Mouse (Mus musculus) R1 (cell line): ENCODE data around the gene Islr.
"Not testable (repeated sequence)": the region's sequence is repeated elsewhere in the genome, so short reads cannot be mapped to it uniquely, and the experiment has no call there.

Experiments
- DNase-seq: peaks from one replicate; pipeline ENCODE4 v3.0.0-alpha.2; 2018; ENCODE audit warnings: low read depth, low spot score

Islr gene

DNA sequence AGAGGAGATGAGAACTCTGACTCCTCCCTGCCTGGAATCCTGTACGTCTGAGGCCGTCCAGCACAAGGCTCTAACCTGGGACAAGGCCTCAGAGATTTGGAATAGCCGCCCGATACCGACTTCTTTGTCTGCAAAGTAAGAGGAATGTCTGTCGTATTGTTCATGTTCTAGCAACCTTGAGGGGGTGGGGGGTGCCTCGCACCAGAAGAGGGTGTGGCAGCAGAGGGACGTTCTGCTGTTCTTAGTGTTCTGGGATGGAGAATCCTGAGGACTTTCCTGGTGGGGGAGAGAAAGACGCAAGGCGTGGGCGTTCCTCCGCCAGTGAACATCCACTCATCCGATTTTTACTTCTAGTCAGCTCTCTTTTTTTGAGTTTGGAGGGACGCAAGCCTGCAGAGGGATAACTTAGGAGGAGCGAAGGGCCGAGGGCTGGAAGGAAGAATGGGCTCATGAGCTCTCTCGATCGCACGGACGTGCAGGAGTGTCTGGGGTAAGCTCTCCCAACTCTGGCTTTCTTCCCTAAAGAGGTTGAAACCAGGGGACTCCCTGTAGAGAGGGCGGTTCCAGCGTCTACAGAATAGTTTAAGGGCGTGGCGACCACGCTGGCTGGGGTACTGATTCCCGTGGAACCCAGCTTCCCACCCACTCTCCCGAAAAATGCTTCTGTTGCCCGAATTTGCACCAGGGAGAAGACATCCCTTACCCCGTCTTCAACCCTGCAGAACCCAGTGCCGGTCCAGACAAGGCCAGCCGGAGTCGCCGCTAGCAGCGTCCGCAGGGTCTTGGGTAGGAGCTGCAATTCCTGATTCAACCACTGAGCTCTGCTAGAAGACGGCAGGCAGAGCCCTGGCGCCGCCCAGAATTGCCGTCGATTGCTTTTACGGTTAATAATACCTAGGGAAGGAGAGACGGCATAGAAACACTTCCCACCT is at the start of gene Islr, which contains the start of gene Islr2:
Gene Islr (minus strand): TSS at position 791 of the 932 bp plus-strand sequence.
Gene Islr2 (minus strand): TSS at position 804 of the 932 bp plus-strand sequence.
- peak; percentile 96 for DNase-seq

GRCm38 (mm10) chr9:58253805-58254122 is 49.7 kb upstream of the Islr start:
- not testable (repeated sequence) for DNase-seq

DNA sequence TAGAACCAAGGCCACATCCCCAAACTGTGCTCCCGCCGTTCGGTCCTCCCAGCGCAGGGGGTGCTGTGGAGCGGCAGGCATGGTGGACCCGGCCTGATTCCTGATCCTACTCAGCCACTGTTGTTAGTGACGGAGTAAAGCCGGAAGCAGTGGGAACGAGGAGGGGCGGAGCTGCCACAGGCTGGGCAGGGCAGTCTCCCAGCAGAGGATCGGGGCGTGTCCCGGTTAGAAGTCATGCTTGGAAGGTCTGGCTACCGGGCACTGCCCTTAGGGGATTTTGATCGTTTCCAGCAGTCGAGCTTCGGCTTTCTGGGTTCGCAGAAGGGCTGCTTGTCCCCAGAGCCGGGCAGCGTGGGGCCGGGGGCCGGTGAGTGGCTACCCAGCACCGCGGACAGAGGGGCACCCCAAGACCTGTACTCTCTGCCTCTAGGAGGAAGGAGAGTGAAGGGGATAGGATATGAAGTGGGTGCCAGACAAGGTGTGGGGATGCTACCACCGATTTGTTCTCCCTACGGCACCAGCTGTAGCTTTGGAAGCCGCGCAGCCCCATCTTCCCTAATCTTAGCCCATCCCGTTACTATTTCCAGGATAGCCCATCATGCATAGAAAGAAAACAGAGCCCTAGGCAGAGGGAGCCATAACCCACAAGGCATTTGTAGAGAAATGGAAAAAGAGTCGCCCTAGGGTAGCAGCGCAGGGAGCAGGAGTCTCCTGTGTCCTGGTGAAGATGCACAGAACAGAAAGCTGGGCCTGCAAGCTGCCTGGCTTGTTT is 49.1 kb upstream of the Islr start, which contains the start of gene Stoml1:
Gene Stoml1 (plus strand): TSS at position 132 of the 772 bp plus-strand sequence.
- peak; percentile 99 for DNase-seq

DNA sequence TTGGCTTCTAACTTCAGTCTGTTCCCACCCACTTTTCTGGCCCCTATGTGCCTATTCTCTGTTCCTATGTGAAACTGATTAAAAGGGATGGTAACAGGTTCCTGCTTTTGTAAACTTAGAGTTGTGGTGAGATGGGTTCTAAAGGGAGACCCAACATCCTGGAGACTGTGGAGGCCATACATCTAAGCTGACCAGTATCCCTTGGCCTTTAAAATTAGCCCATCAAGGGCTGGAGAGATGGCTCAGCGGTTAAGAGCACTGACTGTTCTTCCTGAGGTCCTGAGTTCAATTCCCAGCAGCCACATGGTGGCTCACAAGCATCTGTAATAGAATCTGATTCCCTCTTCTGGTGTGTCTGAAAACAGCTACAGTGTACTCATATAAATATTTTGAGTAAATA is 46.6 kb upstream of the Islr start:
- DNase-seq: not testable (repeated sequence)

GRCm38 (mm10) chr9:58250322-58250721 is 46.2 kb upstream of the Islr start:
- DNase-seq: no peak

GRCm38 (mm10) chr9:58249592-58250192 is 45.6 kb upstream of the Islr start, which contains the start of gene Pml:
TSS of gene Pml (minus strand) at chr9:58249786.
- DNase-seq: peak; percentile 99

GRCm38 (mm10) chr9:58248746-58249413 is 44.8 kb upstream of the Islr start:
- DNase-seq: peak; percentile 37

DNA sequence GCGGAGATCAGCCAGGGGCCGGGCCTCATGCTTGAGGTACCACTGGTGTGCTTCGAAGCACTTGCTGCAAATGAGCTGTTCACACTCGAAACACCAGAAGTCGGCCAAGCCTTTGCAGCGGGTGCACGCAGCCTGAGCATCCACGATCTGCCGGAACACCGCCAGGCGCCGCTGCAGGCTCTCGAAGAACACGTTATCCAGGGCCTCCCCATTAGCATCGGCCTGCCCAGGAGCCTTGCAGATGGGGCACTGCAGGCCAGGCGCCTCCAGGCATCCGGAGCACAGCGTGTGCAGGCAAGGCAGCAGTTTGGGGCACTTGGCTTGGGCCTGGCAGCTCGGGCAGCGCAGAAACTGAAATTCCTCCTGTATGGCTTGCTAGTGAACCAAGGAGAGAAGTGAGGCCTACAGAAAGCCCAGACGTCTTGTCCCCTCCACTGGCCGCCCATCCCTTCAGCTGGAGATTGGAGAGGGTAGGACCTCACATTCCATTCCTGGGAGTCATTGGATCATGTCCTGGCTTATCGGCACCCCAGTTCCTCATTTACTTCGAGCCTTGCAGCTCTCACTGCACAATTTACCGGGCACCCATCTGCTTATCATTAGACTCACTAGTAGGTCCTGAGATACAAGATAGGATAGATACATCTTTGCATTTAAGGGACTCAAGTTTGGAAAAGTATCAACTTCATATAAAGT is 43.1 kb upstream of the Islr start:
- DNase-seq: peak; percentile 91

GRCm38 (mm10) chr9:58246083-58246591 is 42.0 kb upstream of the Islr start:
- DNase-seq: peak; percentile 69

- DNase-seq: peak; percentile 75
Measured at GRCm38 (mm10) chr9:58243696-58244095, 39.6 kb upstream of the Islr start.

- DNase-seq: no peak
Measured at GRCm38 (mm10) chr9:58242696-58243095, 38.6 kb upstream of the Islr start.

GRCm38 (mm10) chr9:58241780-58242485 is 37.8 kb upstream of the Islr start:
- peak; percentile 93 for DNase-seq

- peak; percentile 72 for DNase-seq
Measured at GRCm38 (mm10) chr9:58234502-58235015, 30.5 kb upstream of the Islr start.

GRCm38 (mm10) chr9:58232374-58232773 is 28.3 kb upstream of the Islr start:
- no peak for DNase-seq

- DNase-seq: no peak
Measured at GRCm38 (mm10) chr9:58231746-58232145, 27.6 kb upstream of the Islr start.

- DNase-seq: no peak
Measured at GRCm38 (mm10) chr9:58228777-58229466, 24.8 kb upstream of the Islr start.

DNA sequence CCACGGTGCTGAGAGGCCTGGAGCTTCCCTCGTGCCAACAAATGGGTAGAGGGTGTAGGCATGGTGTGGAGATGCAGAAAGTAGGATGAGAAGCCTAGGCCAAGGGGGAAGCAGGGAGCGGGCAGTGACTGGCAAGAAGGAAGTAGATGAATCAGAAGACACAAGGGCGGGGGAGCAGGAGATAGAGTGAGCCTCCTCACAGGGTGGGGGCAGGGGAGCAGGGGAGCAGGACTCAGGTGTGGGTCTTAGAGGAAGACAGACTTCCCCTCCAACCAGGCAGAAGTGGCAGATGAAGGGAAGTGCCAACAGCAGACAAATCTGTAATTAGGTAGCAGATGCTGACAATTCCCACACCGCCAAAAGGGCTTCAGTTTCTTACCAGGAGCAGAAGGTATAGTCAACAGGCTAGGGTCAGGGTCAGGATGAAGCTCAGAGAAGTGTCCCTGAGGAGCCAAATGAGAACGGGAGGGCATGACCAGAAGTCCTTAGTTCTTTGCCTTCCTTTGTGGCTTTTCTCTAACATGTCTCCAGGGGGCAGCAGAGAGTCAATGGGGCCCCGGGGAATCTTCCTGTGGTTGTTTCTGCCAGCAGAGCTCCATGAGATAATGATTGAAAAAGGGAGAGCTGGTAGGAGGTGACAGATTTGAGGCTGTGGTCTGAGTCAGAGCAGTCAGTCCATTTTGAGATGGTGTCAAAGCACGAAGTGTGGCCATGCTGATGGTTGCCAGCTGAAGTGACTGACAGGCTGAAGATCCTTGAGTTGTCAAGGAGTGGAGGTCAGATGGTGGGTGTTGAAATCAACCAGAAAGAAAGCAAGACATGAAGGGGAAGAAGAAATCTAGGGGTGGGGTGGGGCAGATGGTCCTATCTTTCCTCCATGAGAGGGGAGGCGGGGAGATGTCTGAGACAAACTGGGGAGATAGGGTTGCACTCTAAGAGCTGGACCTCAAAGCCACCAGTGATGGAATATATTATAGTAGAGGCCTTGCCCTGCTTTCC is 22.1 kb upstream of the Islr start:
- peak; percentile 82 for DNase-seq

DNA sequence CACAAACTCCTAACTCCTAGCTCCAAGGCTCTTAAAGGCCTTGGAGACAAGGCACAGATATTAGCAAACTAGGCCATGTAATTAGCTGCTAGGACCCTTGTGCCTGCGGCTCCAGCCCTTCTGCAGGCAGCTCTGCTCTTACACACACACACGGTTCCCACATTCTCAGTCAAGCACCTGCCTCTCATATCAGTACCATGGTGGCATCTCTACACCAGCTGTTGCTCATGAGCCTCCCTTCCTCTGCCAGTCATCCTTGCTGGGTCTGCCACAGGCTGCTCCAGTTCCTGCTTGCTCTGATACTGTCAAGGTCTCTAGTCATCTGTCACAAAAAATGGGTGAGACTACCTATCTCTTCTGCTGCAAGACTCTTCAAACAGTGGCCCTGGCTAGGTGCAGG is 20.2 kb upstream of the Islr start:
- DNase-seq: no peak
